Mouse (Mus musculus) liver, embryonic 14.5 days (tissue): Measurements from ENCODE around the gene Acoxl.

Source experiments
- CTCF ChIP-seq: IDR thresholded peaks from 2 replicates; pipeline ENCODE4 v1.5.1; 2016; ENCODE audit warnings: antibody characterized with exemption, low read depth, control low read depth
- EP300 ChIP-seq: IDR thresholded peaks from 2 replicates; pipeline ENCODE4 v1.6.1; 2016; ENCODE audit warnings: antibody characterized with exemption, low read depth

DNA sequence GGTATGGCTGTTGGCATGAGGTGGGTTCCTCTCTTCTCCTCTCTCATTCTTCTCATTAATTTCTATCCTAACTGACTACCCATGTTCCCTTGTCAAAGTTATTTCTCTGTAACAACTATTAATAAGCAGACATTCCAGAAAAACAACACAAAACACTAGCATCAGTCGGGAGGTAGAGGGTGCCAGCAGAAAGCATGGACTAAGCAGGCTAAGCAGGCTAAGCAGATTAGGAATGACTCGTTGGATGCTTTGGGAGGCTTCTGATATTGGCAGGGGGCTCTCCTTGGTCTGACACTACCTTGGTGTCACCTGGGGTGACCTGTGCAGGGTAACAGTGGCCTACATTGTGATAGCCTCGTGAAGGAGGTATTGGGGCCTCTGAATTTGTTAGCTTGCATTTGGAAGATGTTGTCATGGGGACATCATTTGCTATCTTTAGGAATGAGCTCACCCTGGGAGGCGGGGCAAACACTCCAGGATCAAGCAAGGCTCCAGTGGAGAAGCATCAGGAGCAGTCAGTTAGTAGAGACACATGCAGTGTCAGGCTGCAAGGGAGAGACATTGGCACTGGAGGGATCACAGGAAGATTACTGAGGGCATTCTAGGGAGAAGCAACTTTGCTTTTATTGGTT lies 123.2 kb downstream of the Acoxl start:
- TF ChIP-seq CTCF (no peak), EP300 (no peak)
